In genomic region chr7:134499429-134499828, GRCm38 (mm10) we compare ENCODE assay signal across 19 mouse cellular contexts.
DNase-seq lines count a peak whose midpoint lies in the region; ATAC-seq and TF ChIP-seq lines count a peak whose summit lies in the region.
"Had no signal": no experiment of that assay in that cellular context is flagged by ENCODE, and none has a peak within 500 bp of the region (broad histone marks: within the 10 kb centered on the region; RNA-seq: fewer than 3 reads in every experiment).

No protein-coding gene starts in this region.

- H3K4me2 ChIP-seq in kidney, postnatal 0 days (ENCODE audit: low read length), result no peak overlapping the region
- H3K4me2 ChIP-seq: embryonic facial prominence, embryonic 13.5 days; hindbrain, embryonic 15.5 days; limb, embryonic 15.5 days had no signal

- no peak for DNase-seq in heart, embryonic 10.5 days (ENCODE audit: low spot score)
- no peak for DNase-seq in heart, postnatal 4 days
- peak; percentile 24 for DNase-seq in kidney, adult 18-20 months
- no peak for DNase-seq in kidney, postnatal 10 days
- peak; percentile 26 for DNase-seq in brain, embryonic 14.5 days (ENCODE audit: low read depth)
- no peak for DNase-seq in kidney, postnatal 0 days (ENCODE audit: low spot score)
- DNase-seq: cerebellum, adult 11 months; cerebellum, postnatal 25 days; gastrocnemius, postnatal 36 days; layer of hippocampus, postnatal 36 days; lung, adult 2 months had no signal

- H3K36me3 ChIP-seq in heart, embryonic 10.5 days, result no peaks in the 10 kb centered on the region
- no peaks in the 10 kb centered on the region for H3K36me3 ChIP-seq in kidney, postnatal 0 days (ENCODE audit: insufficient read depth, low read length)
- H3K36me3 ChIP-seq: embryonic facial prominence, embryonic 13.5 days; hindbrain, embryonic 15.5 days; limb, embryonic 15.5 days had no signal

- no peaks in the 10 kb centered on the region for H3K27me3 ChIP-seq in heart, embryonic 10.5 days (ENCODE audit: insufficient read depth, poor library complexity, severe bottlenecking)
- no peaks in the 10 kb centered on the region for H3K27me3 ChIP-seq in kidney, postnatal 0 days (ENCODE audit: insufficient read depth, low read length)
- H3K27me3 ChIP-seq: embryonic facial prominence, embryonic 13.5 days; hindbrain, embryonic 15.5 days; limb, embryonic 15.5 days; Patski had no signal

- no peak for TF ChIP-seq POLR2A in brain, embryonic 14.5 days (IDR thresholded peaks at IDR 0.05; ENCODE audit: borderline replicate concordance, extremely low read depth, insufficient read depth, insufficient read length, poor library complexity, severe bottlenecking)

- H3K4me1 ChIP-seq in heart, embryonic 10.5 days, result peaks cover 13% of the 10 kb centered on the region
- H3K4me1 ChIP-seq in kidney, postnatal 0 days (replicated peaks; ENCODE audit: insufficient read depth, low read length), result 0 out of 2 replicates have a peak, but pooled peaks cover 2% of the 10 kb centered on the region
- H3K4me1 ChIP-seq: hindbrain, embryonic 15.5 days; megakaryocyte, embryonic 14.5 days had no signal

- no peaks in the 10 kb centered on the region for H3K9me3 ChIP-seq in heart, embryonic 10.5 days
- no peaks in the 10 kb centered on the region for H3K9me3 ChIP-seq in kidney, postnatal 0 days (replicated peaks; ENCODE audit: low read length)
- H3K9me3 ChIP-seq: embryonic facial prominence, embryonic 13.5 days; hindbrain, embryonic 15.5 days; limb, embryonic 15.5 days; megakaryocyte, embryonic 14.5 days had no signal

- 19% methylated on average over 4 of the region's 4 CpGs for WGBS in heart, embryonic 10.5 days
- WGBS in kidney, postnatal 0 days, result 51% methylated on average over 4 of the region's 4 CpGs

- 0 out of 2 replicates have a peak overlapping the region, but pooled peaks have one; percentile 20 for H3K4me3 ChIP-seq in heart, embryonic 10.5 days
- H3K4me3 ChIP-seq in kidney, postnatal 0 days (replicated peaks; ENCODE audit: low read depth, low read length), result no peak overlapping the region
- H3K4me3 ChIP-seq: embryonic facial prominence, embryonic 13.5 days; hindbrain, embryonic 15.5 days; limb, embryonic 15.5 days; megakaryocyte, embryonic 14.5 days had no signal

- peak overlapping the region; percentile 67 for H3K27ac ChIP-seq in heart, embryonic 10.5 days
- peak overlapping the region; percentile 66; the same call in 1 of the 2 replicates for H3K27ac ChIP-seq in kidney, postnatal 0 days
- H3K27ac ChIP-seq: embryonic facial prominence, embryonic 13.5 days; hindbrain, embryonic 15.5 days; limb, embryonic 15.5 days had no signal

- TF ChIP-seq CTCF in brain, embryonic 14.5 days (IDR thresholded peaks at IDR 0.05; ENCODE audit: borderline replicate concordance, extremely low read depth, insufficient read depth, insufficient read length), result no peak
- TF ChIP-seq CTCF in kidney, postnatal 0 days (IDR thresholded peaks at IDR 0.05; ENCODE audit: low read depth), result no peak

- 0 out of 2 replicates have a peak overlapping the region, but pooled peaks have one; percentile 14 for H3K9ac ChIP-seq in kidney, postnatal 0 days (ENCODE audit: low read depth, low read length)
- H3K9ac ChIP-seq: embryonic facial prominence, embryonic 13.5 days; hindbrain, embryonic 15.5 days; limb, embryonic 15.5 days had no signal

- ATAC-seq in kidney, postnatal 0 days (replicated peaks; ENCODE audit: low FRiP score, low read depth), result no peak
- ATAC-seq in frontal cortex, adult (ENCODE audit: low TSS enrichment), result no peak
- no peak for ATAC-seq in CD4-positive, CD25-positive, alpha-beta regulatory T cell, adult 4 months
- ATAC-seq: midbrain, embryonic 16.5 days; Patski had no signal

Comparison
In these comparisons a context has a peak if more than half of its experiments do, and no peak if none do; other contexts are left out.
1. DNase-seq: peak in kidney, adult 18-20 months (single experiment) and brain, embryonic 14.5 days (single experiment); none in heart, embryonic 10.5 days (single experiment), heart, postnatal 4 days (single experiment), kidney, postnatal 10 days (single experiment) and kidney, postnatal 0 days (single experiment).